Mouse (Mus musculus) thymus, adult 18-20 months (tissue): Measurements from ENCODE around the gene Aqp5.

Experiments
- DNase-seq, 2 experiments: peaks; one replicate each; pipeline ENCODE4 v3.0.0; 2022; ENCODE audit warnings: mixed read lengths in 2 of 2

Gene Aqp5

GRCm38 (mm10) chr15:99597596-99597995, 7.0 kb downstream of the Aqp5 start:
- DNase-seq, result no peak

GRCm38 (mm10) chr15:99599245-99600070, 8.9 kb downstream of the Aqp5 start:
- no peak for DNase-seq

GRCm38 (mm10) chr15:99600986-99601822, 10.6 kb downstream of the Aqp5 start, which contains the start of gene Aqp6:
TSS of gene Aqp6 (plus strand) at chr15:99601400.
- no peak for DNase-seq

DNA sequence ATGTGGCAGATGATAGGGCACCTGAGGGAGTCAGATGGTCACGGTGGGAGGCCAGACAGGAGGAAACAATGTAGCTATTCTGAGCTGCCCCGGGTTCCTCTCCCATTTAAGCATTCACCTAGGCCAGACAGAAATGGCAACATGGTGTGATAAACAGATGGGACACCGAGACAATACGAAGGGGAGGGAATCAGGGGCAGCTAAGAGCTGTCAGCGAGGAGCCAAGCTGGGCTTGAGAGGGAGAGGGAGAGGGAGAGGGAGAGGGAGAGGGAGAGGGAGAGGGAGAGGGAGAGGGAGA, 11.2 kb downstream of the Aqp5 start:
- DNase-seq, result no peak

GRCm38 (mm10) chr15:99602206-99602820, 11.7 kb downstream of the Aqp5 start:
- DNase-seq, result no peak

DNA sequence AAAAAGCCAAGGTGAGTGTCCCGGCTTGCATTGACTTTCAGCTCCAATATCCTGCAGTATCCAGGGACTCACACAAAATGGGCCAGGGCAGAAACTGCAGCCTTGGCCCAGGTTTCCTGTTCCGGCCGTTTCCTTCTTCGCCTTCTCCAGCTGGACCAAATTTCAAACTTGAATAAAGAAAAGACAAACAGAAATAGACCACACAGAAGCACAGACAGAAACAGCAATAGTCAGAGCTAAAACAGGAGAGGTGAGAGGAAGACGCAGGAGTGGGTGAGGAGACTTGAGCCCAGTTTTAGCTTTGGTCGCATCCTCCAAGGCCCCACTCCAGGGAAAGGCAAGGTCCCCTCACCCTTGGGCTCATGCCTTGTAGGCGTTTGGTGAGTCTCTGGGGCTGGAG, 12.6 kb downstream of the Aqp5 start:
- DNase-seq, result no peak

DNA sequence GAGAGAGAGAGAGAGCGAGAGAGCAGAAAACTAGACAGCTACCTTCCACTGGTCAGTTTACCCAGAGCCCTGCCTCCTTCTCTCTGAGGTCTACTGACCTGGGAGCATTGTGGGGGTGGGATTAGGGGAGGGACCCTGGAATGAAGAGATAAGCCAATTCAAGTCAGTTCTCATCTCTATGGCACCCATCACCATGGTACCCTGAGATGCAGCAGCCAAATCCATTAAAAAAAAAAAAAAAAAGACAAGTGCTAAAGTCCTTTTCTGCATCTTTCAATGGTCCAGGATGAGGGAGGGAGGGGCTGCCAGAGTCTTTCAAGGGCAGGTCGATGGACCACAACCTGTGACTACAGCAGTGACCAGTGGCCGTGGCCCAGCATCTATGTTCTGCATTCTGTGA, 15.0 kb downstream of the Aqp5 start:
- DNase-seq, result no peak

GRCm38 (mm10) chr15:99606515-99606914, 15.9 kb downstream of the Aqp5 start:
- no peak for DNase-seq

DNA sequence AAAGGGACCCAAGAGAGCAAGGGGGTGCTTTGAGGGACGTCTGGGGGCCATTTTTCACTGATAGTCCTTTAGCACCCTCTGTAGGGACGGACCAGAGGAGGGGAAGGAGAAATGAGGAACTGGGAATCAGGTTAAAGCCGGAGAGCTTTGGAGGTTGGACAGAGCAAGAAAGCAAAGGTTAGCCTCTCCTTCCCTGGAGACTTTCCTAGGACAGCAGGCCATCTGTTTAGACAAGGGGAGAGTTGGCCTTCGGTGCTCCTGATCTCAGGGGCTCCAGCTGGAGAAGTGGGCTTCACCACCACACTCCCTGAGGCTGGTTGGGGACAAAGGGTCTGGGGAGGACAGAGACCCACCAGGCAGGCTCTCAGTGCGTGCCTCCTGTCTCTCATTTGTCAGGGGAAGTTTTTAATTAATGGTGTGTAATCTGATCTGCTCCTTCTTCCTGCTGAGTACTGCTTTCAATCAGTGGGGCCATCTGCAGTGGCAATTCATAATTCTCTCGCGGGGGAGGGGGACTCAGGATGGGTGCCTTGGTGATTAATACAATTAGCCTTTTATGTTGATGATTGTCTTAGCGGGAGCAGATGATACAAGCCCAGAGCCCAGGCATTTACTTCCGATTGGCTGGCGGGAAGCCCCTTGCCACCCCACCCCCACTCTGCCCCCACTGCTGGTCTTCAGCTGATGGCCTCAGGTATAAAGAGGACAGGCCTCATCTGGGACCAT, 17.0 kb downstream of the Aqp5 start:
- no peak for DNase-seq

GRCm38 (mm10) chr15:99608382-99609125, 18.0 kb downstream of the Aqp5 start:
- no peak for DNase-seq

DNA sequence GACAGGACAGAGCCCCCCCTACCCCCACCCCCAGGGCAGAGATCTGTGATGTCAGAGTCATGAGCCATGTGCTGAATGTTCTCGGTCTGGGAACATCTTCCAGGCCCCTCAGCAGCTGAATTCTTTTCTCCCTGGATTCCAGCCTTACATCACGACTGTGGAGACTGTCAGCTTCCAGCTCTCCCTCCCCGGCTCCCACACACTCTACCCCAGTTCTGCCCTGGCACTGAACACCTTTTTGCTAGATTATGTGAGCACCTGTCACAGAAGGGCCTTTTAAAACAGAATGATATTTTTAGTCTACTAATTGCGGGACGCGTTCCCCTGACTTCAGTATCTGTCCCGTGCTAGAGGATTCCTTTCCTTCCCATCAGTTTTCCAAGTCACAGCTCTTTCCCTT, 21.0 kb downstream of the Aqp5 start:
- DNase-seq, result no peak

DNA sequence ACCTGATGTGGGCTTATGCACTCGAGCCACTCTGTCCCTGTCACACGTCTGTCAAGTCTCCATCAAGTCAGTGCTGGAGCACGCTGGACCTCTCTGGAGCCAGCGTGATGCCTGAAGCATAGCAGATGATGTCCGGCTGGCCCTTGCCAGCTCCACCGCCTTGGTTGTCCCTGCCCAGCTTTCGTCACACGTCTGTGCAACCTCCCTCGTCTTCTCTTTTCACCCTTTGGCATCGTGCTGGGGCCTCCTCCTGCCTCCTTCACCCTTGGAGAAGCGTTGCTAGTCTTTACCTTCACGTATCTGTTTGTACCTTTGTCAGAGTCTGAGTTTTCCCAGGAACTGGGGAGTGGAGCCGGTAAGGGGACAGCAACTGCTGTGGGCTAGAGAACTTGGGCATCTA, 23.7 kb downstream of the Aqp5 start:
- no peak for DNase-seq

DNA sequence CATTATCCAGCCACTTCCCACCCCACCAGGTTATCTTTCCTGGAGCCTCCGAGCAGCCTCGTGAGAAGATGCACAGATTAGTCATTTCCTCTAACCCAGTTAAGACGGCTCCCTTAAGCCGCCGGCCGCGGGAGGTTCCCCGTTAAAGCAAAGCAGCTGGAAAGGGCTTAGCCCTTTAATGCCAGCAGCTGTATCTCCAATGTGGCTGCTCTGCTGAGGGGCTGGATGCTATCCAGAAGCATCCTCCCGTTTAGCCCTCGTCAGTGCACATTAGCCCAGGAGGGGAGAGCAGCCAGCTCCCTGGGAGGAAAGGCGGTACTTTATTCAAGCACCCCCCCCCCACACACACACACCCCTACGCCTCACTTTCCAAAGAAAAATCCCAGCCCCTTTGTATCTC, 24.2 kb downstream of the Aqp5 start:
- DNase-seq, result no peak

- DNase-seq, result no peak
These were observed 24.7 kb downstream of the Aqp5 start for GRCm38 (mm10) chr15:99615246-99615645.

- DNase-seq, result no peak
These were observed 28.0 kb downstream of the Aqp5 start for GRCm38 (mm10) chr15:99618595-99618994.

DNA sequence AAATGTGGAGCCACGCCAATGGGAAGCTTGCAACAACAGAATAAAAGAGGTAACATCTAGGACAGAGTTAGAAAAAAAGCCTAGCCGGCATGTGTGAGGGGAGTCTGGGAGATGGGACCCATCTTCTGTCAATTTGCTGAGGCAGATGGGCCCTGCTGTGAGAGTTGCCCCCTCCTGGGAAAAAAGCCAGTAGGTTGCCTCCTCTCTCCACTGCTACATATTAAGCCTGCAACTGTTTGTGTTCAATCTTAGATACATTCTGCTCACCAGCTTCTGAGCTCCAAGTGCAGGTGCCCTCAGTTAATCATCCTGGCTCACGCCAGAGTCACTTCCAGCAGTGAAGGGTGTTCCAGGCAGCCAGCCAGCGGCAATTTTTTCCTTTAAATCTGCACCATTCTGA, 29.2 kb downstream of the Aqp5 start:
- DNase-seq, result no peak

DNA sequence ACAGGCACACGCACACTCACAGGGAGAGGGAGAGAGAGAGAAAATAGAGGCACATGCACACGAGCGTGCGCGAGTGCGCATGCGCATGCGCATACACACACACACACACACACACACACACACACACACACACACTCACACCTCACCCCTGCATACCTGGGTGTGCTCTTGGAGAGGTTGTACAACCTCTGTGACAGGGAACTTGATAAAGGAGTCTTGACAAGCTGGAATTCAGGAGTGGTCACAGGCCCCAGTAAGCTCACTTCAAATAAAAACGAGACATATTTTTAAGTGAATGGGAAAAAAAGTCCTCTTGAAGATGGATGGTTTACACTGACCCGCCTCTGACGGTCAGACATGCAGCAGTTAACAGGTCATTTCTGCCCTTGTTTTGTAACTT, 31.5 kb downstream of the Aqp5 start:
- DNase-seq, result no peak

- no peak for DNase-seq
These were observed 41.0 kb downstream of the Aqp5 start for GRCm38 (mm10) chr15:99631618-99632017.

DNA sequence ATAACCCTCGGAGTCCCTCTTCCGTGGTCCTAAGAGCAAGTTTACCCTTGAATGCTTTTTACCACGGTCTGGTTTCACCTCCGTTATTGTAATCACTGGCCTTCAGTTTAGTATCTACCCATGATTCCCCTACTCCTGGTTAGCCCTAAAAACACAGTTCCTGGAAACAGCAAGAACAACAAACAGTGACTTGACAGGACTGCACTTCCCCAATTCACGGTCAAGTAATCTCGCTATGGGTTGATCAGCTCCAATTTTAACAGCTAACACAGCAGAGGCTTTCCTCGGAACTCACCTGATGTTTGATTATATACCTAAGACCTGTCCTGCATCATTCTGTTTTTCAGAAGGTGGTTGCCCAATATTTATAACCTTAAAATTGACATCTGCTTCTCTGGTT, 44.1 kb downstream of the Aqp5 start:
- no peak for DNase-seq

DNA sequence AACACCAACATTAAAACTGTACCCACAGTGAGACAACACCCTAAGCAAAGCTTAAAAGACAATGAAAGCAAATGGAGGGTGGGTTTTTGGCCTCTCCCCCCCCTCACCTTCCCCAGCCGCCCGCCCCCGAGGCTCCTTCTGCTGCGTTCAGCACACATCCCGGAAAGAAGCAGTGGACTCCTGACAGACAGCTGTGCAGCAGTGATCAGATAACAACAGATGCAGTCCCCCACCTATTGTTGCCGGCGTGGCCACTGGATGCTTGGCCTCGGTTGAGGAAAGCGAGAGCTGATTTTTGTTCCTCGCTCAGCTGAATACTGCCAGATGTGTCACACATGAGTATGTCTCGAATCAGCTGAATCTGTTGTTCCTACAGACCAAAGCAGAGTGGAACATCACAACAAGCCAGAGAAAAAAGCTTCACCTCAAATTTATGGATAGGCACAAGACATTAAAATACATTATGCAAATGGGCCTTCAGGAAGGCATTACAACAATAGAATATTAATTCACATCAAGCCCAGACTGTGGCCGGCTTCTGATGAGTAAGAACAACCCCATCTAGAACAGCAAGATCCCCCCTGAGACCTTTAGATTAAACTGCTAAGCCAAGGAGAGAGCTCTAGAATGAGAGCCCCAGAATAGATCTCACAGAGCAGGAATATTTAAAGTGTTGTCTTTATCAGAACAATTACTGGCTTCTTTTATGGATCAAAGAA, 47.0 kb downstream of the Aqp5 start:
- no peak for DNase-seq

DNA sequence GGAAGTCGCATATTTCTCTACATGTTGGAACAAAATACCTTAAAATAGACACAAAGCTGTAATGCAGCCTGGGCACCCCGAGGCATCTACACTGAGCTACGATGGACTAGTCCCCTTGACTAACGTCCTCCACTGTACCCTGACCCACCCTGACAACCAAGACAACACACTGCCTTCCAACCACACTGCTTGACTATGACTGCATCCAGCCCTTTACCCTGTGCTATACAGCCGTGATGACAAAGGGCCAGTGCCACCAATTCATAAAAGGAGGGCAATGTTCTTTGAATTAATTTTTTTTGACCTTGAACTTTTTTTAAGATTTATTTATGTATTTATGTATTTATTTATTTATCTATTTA, 47.5 kb downstream of the Aqp5 start:
- no peak for DNase-seq

DNA sequence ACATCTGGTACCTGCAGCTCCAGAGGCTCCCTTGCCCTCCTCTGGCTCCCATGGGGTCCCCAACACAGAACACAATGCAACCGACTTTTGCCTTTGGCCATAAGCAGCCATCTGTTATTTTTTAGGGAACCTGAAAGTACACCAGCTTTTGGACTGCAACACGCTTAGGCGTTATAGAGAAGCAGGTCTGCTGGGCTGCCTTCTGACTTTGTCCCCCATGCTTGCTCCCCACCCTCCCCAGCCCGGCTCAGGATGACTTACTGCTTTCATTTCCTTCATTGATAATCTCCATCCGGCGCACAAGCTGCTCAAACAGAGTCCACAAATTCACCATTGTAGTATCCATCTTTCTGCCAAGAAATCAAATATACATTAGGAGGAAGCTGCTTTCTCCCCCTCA, 52.0 kb downstream of the Aqp5 start:
- no peak for DNase-seq
